Mouse (Mus musculus) G1E (cell line): ENCODE data around the gene Crybb2.

Source experiments
- CTCF ChIP-seq: IDR thresholded peaks from 2 replicates; pipeline ENCODE4 v1.5.1; 2012; ENCODE audit warnings: low read depth, low read length, inconsistent platforms, mixed read lengths
- GATA1 ChIP-seq: IDR thresholded peaks from 2 replicates; pipeline ENCODE4 v1.6.1; 2012; ENCODE audit warnings: borderline replicate concordance, low read length, inconsistent platforms, mixed read lengths
- GATA2 ChIP-seq: IDR thresholded peaks from 2 replicates; pipeline ENCODE4 v1.6.1; 2012; ENCODE audit warnings: low read depth, low read length, inconsistent platforms, borderline replicate concordance
- POLR2AphosphoS5 ChIP-seq: IDR thresholded peaks from 2 replicates; pipeline ENCODE4 v1.6.1; 2012; ENCODE audit warnings: low read depth, low read length, inconsistent platforms; ENCODE audit not compliant: insufficient replicate concordance
- TAL1 ChIP-seq: conservative IDR thresholded peaks from 2 replicates; pipeline ENCODE4 v1.6.1; 2012; ENCODE audit warnings: low read depth, low read length, inconsistent platforms, mixed read lengths

DNA sequence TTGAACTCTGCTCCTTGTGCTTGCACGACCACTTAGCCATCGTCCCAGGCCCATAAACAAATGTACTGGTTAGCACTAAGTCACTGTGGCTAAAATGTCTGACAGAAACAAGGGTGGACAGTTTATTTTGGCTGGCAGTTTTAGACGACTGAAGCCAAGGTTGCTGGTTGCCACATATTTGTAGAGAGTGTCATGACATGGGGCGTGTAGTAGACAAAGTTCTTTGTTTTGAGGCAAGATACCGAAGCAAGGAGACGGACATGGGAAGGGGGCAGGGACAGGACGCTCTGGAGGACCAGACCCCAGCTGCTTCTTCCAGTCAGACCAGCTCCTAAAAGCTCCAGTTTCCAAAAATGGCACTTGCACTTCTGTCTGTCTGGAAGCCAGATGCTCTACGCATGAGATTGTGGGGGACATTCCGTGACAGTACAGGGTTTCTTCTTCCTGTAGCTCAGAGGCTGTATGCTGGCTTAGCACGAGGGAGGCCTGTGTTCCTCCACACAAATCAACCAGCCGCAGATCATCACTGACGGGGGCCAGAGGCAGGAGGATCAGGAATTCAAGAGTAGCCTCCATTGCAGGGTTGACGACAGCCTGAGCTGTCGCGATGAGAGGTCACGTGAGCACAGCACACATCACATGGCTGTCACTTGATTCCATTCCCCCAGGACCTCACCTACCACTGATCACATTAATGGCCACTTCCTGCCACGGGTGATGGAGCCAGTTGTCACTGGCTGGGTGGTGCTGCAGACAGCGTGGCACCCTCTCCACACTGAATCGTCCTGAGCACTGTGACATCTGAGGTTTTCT is 12.6 kb upstream of the Crybb2 start:
- no peak for TF ChIP-seq CTCF
- no peak for TF ChIP-seq GATA1
- TF ChIP-seq GATA2, result no peak
- TF ChIP-seq TAL1, result no peak
- TF ChIP-seq POLR2AphosphoS5, result no peak
